Mouse (Mus musculus) kidney, adult 2 months (tissue): ENCODE results near the gene Krt2. TPM values are rescaled to one million over a fixed set of nuclear protein-coding genes. Genes with fewer than 3 reads are reported as not detected.
A peak's percentile ranks its signal among the peaks of the same experiment; 100 is the strongest.

Experiments
- DNase-seq: peaks from one replicate; pipeline ENCODE4 v3.0.0; 2021
- H3K27ac ChIP-seq: fragments of 200-500 bp; 2 replicates; pipeline ENCODE4 v1.5.1; 2012; ENCODE audit warnings: low read depth, low read length, control low read depth, inconsistent platforms; ENCODE audit not compliant: insufficient read depth
- H3K27me3 ChIP-seq: fragments of 200-500 bp; replicated peaks from 2 replicates; pipeline ENCODE4 v1.6.1; 2012; ENCODE audit warnings: mild to moderate bottlenecking, moderate library complexity, low read length, inconsistent platforms; ENCODE audit not compliant: control insufficient read depth, insufficient read depth
- H3K36me3 ChIP-seq: fragments of 200-500 bp; 2 replicates; pipeline ENCODE4 v1.6.1; 2012; ENCODE audit warnings: mild to moderate bottlenecking, moderate library complexity, low read length, inconsistent platforms; ENCODE audit not compliant: control insufficient read depth, insufficient read depth
- H3K4me1 ChIP-seq: fragments of 200-500 bp; 2 replicates; pipeline ENCODE4 v1.6.1; 2011; ENCODE audit warnings: low read length; ENCODE audit not compliant: control insufficient read depth, insufficient read depth
- H3K4me3 ChIP-seq: fragments of 200-500 bp; 2 replicates; pipeline ENCODE4 v1.5.1; 2011; ENCODE audit warnings: mild to moderate bottlenecking, low read depth, low read length, control low read depth; ENCODE audit not compliant: insufficient read depth
- CTCF ChIP-seq: fragments of 200-500 bp; conservative IDR thresholded peaks from 2 replicates; pipeline ENCODE4 v1.5.1; 2011; ENCODE audit warnings: low read depth, mild to moderate bottlenecking, control low read depth, low read length, moderate library complexity, mixed read lengths; ENCODE audit not compliant: insufficient read depth, insufficient read length
- POLR2A ChIP-seq: fragments of 200-500 bp; IDR thresholded peaks from one replicate; pipeline ENCODE4 v1.6.1; 2011; ENCODE audit warnings: low read depth, low read length, control low read depth
- WGBS: fragments of 180-500 bp; shearing (Covaris S2); methylation state at CpG from one replicate; pipeline ENCODE4 v1.1.7; 2018; 5-methylcytosine and 5-hydroxymethylcytosine counted together
- polyA plus RNA-seq: library from polyadenylated mRNA; depleted of rRNA; stranded (reverse); fragments of >200 nt; gene quantifications from 2 replicates; pipeline ENCODE4 v1.2.3, GENCODE M21; 2012

Krt2 gene
- polyA plus RNA-seq, 1 experiment = not detected

DNA sequence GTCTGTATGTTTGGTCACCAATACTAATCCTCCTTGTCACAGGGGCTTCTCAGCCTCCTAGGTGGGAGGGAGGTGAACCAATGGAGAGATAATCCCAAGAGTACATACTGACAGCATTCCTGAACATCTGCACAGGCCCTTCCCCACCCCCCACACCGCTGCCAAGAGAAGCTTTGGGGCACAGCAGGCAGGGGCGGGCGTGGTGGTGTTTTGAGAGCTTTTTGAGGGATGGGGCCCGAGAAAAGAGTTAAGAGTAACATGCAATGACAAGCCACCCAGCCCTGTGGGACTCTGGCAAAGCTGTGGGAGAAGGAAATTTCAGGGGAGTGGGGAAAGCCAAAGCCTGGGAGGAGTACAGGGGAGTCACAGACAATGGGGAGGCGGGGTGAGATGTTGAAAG, 36.3 kb upstream of the Krt2 start:
- Histone ChIP-seq H3K36me3 (no peaks in the 10 kb centered on the region), H3K27ac (no peak overlapping the region), H3K4me1 (peaks cover 4% of the 10 kb centered on the region), H3K4me3 (no peak overlapping the region), H3K27me3 (no peaks in the 10 kb centered on the region)
- no peak for DNase-seq
- TF ChIP-seq CTCF = no peak
- no peak for TF ChIP-seq POLR2A
- WGBS = 47% methylated on average over 5 of the region's 5 CpGs

DNA sequence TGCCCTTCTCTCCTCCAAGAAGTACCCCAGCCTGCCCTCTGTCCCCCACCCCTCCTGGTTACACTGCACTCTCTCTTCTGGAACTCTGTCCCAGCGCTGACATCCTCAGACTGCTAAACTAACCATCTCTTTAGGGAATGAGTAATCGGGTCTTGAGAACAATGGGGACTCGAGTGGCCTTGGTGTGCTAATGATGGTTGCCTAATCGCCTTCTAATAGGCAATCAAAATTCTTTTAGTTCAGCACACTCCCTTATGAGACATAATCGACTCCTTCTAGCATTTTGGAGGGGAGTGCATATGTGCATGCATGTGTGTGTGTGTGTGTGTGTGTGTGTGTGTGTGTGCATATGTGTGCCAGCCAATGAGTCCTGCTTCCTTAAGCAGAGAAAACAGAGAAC, 34.6 kb upstream of the Krt2 start:
- Histone ChIP-seq H3K36me3 (no peaks in the 10 kb centered on the region), H3K4me3 (no peak overlapping the region), H3K4me1 (no peaks in the 10 kb centered on the region), H3K27me3 (no peaks in the 10 kb centered on the region), H3K27ac (no peak overlapping the region)
- no peak for DNase-seq
- TF ChIP-seq CTCF (no peak), POLR2A (no peak)
- 23% methylated on average over 5 of the region's 5 CpGs for WGBS

DNA sequence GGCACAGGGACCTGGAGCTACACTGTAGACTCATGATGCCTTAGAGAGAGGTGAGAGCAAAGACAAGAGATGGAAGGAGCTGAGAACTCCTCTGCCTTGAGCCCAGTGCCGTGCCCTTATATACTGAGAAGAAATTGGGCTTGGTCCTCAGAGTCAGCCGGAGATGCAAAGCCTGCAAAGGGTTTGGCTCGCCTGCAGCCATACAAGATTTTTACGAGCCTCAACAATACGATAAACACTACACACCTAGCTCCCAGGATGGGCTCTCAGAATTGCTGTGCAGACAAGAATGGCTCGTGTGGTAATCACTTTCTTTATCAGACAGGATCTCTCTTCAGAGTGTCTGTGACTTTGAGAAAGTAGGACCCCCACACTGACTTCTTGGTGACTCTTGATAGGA, 32.7 kb upstream of the Krt2 start, which contains the start of gene Krt1:
Gene Krt1, minus strand, starts transcription at position 101 of the 400 bp plus-strand sequence.
- no peak for DNase-seq
- H3K4me3 ChIP-seq = no peak within 1 kb of the TSS
- no peaks in the 10 kb centered on the region for H3K27me3 ChIP-seq
- no peaks in the 10 kb centered on the region for H3K36me3 ChIP-seq
- no peak within 1 kb of the TSS for H3K27ac ChIP-seq
- 76% methylated on average over 6 of the region's 6 CpGs for WGBS
- no peak for TF ChIP-seq POLR2A
- TF ChIP-seq CTCF = no peak
- no peaks in the 10 kb centered on the region; the same call in 1 of the 2 replicates for H3K4me1 ChIP-seq

DNA sequence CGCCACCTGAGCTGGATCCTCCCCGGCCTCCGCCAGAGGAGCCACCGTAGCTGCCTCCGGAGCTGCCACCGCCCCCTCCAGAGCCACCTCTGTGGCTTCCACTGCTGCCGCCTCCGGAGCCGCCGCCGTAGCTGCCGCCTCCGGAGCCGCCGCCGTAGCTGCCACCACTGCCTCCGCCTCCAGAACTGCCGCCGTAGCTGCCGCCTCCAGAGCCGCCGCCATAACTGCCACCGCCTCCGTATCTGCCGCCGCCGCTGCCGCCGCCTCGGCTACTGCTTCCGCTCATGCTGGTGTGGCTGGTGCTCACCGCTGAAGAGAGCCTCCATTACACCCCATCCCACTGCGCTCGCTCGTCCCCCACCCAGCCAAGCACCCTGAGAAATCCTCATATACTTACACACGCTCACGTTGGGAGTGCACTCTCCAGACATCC, 28.0 kb upstream of the Krt2 start:
- Histone ChIP-seq H3K27ac (no peak overlapping the region), H3K4me3 (peak overlapping the region; percentile 51; the same call in 1 of the 2 replicates), H3K27me3 (no peaks in the 10 kb centered on the region), H3K4me1 (no peaks in the 10 kb centered on the region; the same call in 1 of the 2 replicates), H3K36me3 (no peaks in the 10 kb centered on the region)
- 1% methylated on average over 34 of the region's 37 CpGs for WGBS
- DNase-seq = peak; percentile 21
- TF ChIP-seq POLR2A = no peak
- TF ChIP-seq CTCF = no peak

DNA sequence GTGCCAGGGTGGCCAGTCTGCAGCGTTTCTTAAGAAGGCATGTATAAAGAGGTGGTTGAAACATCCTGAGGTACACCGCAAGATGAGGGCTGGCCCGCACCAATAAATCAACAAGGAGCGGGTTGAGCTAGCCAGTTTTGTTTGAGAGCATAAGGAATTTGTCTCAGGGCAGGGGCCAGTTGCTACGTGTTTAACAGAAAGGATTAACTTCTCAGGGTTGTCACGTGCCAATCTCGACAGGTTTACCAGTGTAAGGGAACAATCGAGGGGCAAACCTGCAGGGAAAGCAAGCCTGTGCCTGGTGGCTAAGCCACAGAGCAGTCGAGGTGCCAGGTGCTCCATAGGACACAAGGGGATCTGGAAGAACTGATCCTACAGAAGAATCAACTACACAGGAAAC, 25.2 kb upstream of the Krt2 start:
- no peak for TF ChIP-seq CTCF
- no peak for TF ChIP-seq POLR2A
- H3K4me1 ChIP-seq = no peaks in the 10 kb centered on the region; the same call in 1 of the 2 replicates
- DNase-seq = no peak
- H3K36me3 ChIP-seq = no peaks in the 10 kb centered on the region
- no peak overlapping the region for H3K4me3 ChIP-seq
- WGBS = 63% methylated on average over 9 of the region's 9 CpGs
- H3K27me3 ChIP-seq = no peaks in the 10 kb centered on the region
- no peak overlapping the region for H3K27ac ChIP-seq

DNA sequence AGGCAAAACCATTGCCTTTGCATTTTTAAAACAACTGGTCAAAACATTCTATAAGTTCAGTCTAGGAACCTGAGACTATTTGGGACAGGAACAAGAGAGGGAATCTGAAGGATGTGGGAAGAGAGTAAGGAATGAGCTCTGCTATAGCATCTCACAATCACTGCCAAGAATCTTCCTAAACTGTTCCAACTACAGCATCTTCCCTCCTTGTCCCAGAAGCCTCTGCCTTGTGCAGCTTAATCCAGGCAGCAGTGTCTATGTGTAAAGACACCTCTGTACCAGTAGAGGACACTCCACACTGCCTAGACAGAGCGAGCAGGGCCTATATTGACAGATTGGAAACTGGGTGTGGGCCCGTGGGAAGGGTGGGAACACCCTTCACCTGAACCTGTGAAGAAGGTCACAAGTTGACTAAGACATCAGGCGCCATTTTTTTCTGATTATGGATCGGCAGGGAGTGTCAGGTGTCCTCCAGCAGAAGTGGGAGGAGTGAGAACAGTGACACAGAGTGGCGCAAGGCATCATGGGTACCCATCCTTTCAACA, 16.9 kb upstream of the Krt2 start:
- TF ChIP-seq CTCF (0 out of 2 replicates have a peak, but pooled peaks have one; percentile 2), POLR2A (no peak)
- Histone ChIP-seq H3K4me3 (no peak overlapping the region), H3K27ac (no peak overlapping the region), H3K27me3 (no peaks in the 10 kb centered on the region; the same call in none of the 2 replicates), H3K4me1 (no peaks in the 10 kb centered on the region), H3K36me3 (no peaks in the 10 kb centered on the region)
- DNase-seq = no peak
- WGBS = 70% methylated on average over 5 of the region's 5 CpGs

DNA sequence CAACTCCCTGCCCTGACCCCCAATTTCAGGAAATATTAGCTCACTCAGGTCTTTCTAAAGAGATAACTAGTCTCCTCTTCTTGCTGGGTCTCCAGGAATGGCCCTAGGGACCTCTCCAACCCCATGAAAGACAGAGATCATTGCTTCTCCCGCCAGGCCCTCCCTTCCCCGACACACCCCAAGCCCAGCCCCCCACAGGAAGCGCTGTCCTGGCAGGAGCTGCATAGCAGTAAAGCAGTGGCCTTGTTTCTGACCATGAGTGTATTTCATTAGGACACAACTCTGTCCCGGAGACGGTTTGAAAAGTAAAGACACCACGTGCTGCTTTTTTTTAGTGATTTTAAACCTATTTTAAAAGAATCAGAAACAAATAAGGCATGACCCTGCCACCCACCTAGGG, 15.2 kb upstream of the Krt2 start:
- Histone ChIP-seq H3K4me3 (no peak overlapping the region), H3K27ac (no peak overlapping the region), H3K27me3 (no peaks in the 10 kb centered on the region; the same call in none of the 2 replicates), H3K4me1 (no peaks in the 10 kb centered on the region), H3K36me3 (no peaks in the 10 kb centered on the region)
- no peak for DNase-seq
- TF ChIP-seq POLR2A (no peak), CTCF (no peak)
- WGBS = 26% methylated on average over 6 of the region's 6 CpGs
